Mouse (Mus musculus) hematopoietic stem cell, adult 5-6 weeks (primary cell): Measurements from ENCODE around the gene Pank2. TPM values are rescaled to one million over a fixed set of nuclear protein-coding genes. Genes with fewer than 3 reads are reported as not detected.
"Not testable (repeated sequence)": the region's sequence is repeated elsewhere in the genome, so short reads cannot be mapped to it uniquely, and the experiment has no call there.

Source experiments
- ATAC-seq, 2 experiments: fragments of 125-278 bp in 1 of 2; replicated peaks in 1 of 2; 2 replicates each; pipeline ENCODE4 v1.8.0; 2016 to 2017; ENCODE audit warnings: inconsistent platforms in 2 of 2, mild to moderate bottlenecking in 2 of 2, moderate number of reproducible peaks in 2 of 2, low read depth in 1 of 2, moderate TSS enrichment in 1 of 2; ENCODE audit not compliant: low FRiP score in 2 of 2, poor library complexity in 2 of 2, severe bottlenecking in 2 of 2, insufficient read depth in 1 of 2, low TSS enrichment in 1 of 2
- total RNA-seq: library from RNA; stranded (forward); fragments of 172-1452, 232-1000 nt; gene quantifications from 2 replicates; pipeline ENCODE4 v1.2.3, GENCODE M21; 2017

Gene Pank2
- total RNA-seq, 1 experiment from 2014 or later = 88.0 TPM

GRCm38 (mm10) chr2:131253681-131254328 is 8.5 kb upstream of the Pank2 start:
- ATAC-seq = peak; percentile 90 to 93

GRCm38 (mm10) chr2:131254329-131254713 is 8.0 kb upstream of the Pank2 start:
- 0 out of 4 replicates have a peak, but pooled peaks of 1 of the 2 experiments have one; percentile 34 for ATAC-seq

- ATAC-seq = no peak
These were observed 6.6 kb upstream of the Pank2 start for GRCm38 (mm10) chr2:131255738-131256137.

- no peak for ATAC-seq
These were observed 3.6 kb upstream of the Pank2 start for GRCm38 (mm10) chr2:131258693-131259092.

- no peak for ATAC-seq
These were observed 1.6 kb upstream of the Pank2 start for GRCm38 (mm10) chr2:131260544-131261307.

- peak; percentile 35 to 43 for ATAC-seq
These were observed 648 bp upstream of the Pank2 start for GRCm38 (mm10) chr2:131261481-131262212.

- ATAC-seq = peak; percentile 34 to 53; a peak in 2 of 4 replicates
These were observed 680 bp downstream of the Pank2 start for GRCm38 (mm10) chr2:131262680-131263670.

GRCm38 (mm10) chr2:131264027-131264426 is 1.7 kb downstream of the Pank2 start:
- ATAC-seq = no peak

GRCm38 (mm10) chr2:131265056-131265455 is 2.8 kb downstream of the Pank2 start:
- ATAC-seq = no peak

GRCm38 (mm10) chr2:131275493-131275892 is 13.2 kb downstream of the Pank2 start:
- ATAC-seq = no peak

GRCm38 (mm10) chr2:131276722-131277121 is 14.4 kb downstream of the Pank2 start:
- no peak for ATAC-seq

GRCm38 (mm10) chr2:131281596-131281995 is 19.3 kb downstream of the Pank2 start:
- no peak for ATAC-seq

GRCm38 (mm10) chr2:131286276-131286675 is 24.0 kb downstream of the Pank2 start:
- ATAC-seq = no peak

- ATAC-seq = no peak
These were observed 28.4 kb downstream of the Pank2 start for GRCm38 (mm10) chr2:131290669-131291068.

- no peak for ATAC-seq
These were observed 34.5 kb downstream of the Pank2 start for GRCm38 (mm10) chr2:131296746-131297261.

GRCm38 (mm10) chr2:131298674-131299073 is 36.4 kb downstream of the Pank2 start:
- ATAC-seq = not testable (repeated sequence)

- ATAC-seq = no peak
These were observed 38.2 kb downstream of the Pank2 start for GRCm38 (mm10) chr2:131300485-131300884.
